Mouse (Mus musculus) adrenal gland, postnatal 25 days (tissue): ENCODE results near the gene Pdp2. TPM values are rescaled to one million over a fixed set of nuclear protein-coding genes. Genes with fewer than 3 reads are reported as not detected.

ENCODE experiments used
- DNase-seq: peaks from one replicate; pipeline ENCODE4 v3.0.0; 2021; ENCODE audit warnings: mixed read lengths
- total RNA-seq: library from RNA; stranded (reverse); gene quantifications from 2 replicates; pipeline ENCODE4 v1.2.3, GENCODE M21; 2021

The Pdp2 gene
- total RNA-seq, 1 experiment from 2014 or later: 31.0 TPM

- peak; percentile 38 for DNase-seq
These were observed 6.4 kb downstream of the Pdp2 start for GRCm38 (mm10) chr8:104597656-104598055.

- peak; percentile 26 for DNase-seq
These were observed 7.2 kb downstream of the Pdp2 start for GRCm38 (mm10) chr8:104598496-104598895.

- DNase-seq: no peak
These were observed 10.1 kb downstream of the Pdp2 start for GRCm38 (mm10) chr8:104601386-104601785.

- peak; percentile 23 for DNase-seq
These were observed 10.7 kb downstream of the Pdp2 start for GRCm38 (mm10) chr8:104601941-104602371.

GRCm38 (mm10) chr8:104602468-104603244 lies 11.4 kb downstream of the Pdp2 start:
- DNase-seq: peak; percentile 80

GRCm38 (mm10) chr8:104603245-104603593 lies 12.0 kb downstream of the Pdp2 start:
- no peak for DNase-seq

- DNase-seq: no peak
These were observed 15.1 kb downstream of the Pdp2 start for GRCm38 (mm10) chr8:104606329-104606728.

GRCm38 (mm10) chr8:104607944-104608343 lies 16.7 kb downstream of the Pdp2 start:
- no peak for DNase-seq

- DNase-seq: no peak
These were observed 18.0 kb downstream of the Pdp2 start for GRCm38 (mm10) chr8:104609222-104609621.

GRCm38 (mm10) chr8:104610185-104610766 lies 19.0 kb downstream of the Pdp2 start:
- no peak for DNase-seq

GRCm38 (mm10) chr8:104611613-104612012 lies 20.4 kb downstream of the Pdp2 start:
- no peak for DNase-seq

- no peak for DNase-seq
These were observed 21.9 kb downstream of the Pdp2 start for GRCm38 (mm10) chr8:104613119-104613518.

GRCm38 (mm10) chr8:104620765-104621164 lies 29.5 kb downstream of the Pdp2 start:
- DNase-seq: no peak

GRCm38 (mm10) chr8:104624161-104624560 lies 32.9 kb downstream of the Pdp2 start, which contains the start of gene Cdh16:
Gene Cdh16, minus strand, starts transcription at chr8:104624396.
- no peak for DNase-seq

GRCm38 (mm10) chr8:104627065-104627740 lies 36.0 kb downstream of the Pdp2 start:
- DNase-seq: no peak

- no peak for DNase-seq
These were observed 37.2 kb downstream of the Pdp2 start for GRCm38 (mm10) chr8:104628402-104628801.

- peak; percentile 59 for DNase-seq
These were observed 38.3 kb downstream of the Pdp2 start for GRCm38 (mm10) chr8:104629306-104630110.

- DNase-seq: no peak
These were observed 38.8 kb downstream of the Pdp2 start for GRCm38 (mm10) chr8:104630111-104630479.

- peak; percentile 39 for DNase-seq
These were observed 39.3 kb downstream of the Pdp2 start for GRCm38 (mm10) chr8:104630574-104630973.

GRCm38 (mm10) chr8:104630981-104631663 lies 39.9 kb downstream of the Pdp2 start, which contains the start of gene Rrad:
Gene Rrad, minus strand, starts transcription at chr8:104631327.
- peak; percentile 62 for DNase-seq

- DNase-seq: no peak
These were observed 40.7 kb downstream of the Pdp2 start for GRCm38 (mm10) chr8:104631975-104632374.

GRCm38 (mm10) chr8:104632486-104632885 lies 41.2 kb downstream of the Pdp2 start:
- no peak for DNase-seq
